Mouse (Mus musculus) large intestine, adult 2 months (tissue): ENCODE data around the gene Mms19. TPM values are rescaled to one million over a fixed set of nuclear protein-coding genes. Genes with fewer than 3 reads are reported as not detected.
A peak's percentile ranks its signal among the peaks of the same experiment; 100 is the strongest.
"Not testable (repeated sequence)": the region's sequence is repeated elsewhere in the genome, so short reads cannot be mapped to it uniquely, and the experiment has no call there.

Experiments used
- DNase-seq: peaks from one replicate; pipeline ENCODE4 v3.0.0-alpha.2; 2012; ENCODE audit warnings: low read depth, low spot score
- WGBS: fragments of 180-500 bp; shearing (Covaris S2); methylation state at CpG from one replicate; pipeline ENCODE4 v1.1.7; 2018; 5-methylcytosine and 5-hydroxymethylcytosine counted together
- polyA plus RNA-seq: library from polyadenylated mRNA; depleted of rRNA; stranded (reverse); fragments of >200 nt; gene quantifications from 2 replicates; pipeline ENCODE4 v1.2.3, GENCODE M21; 2012

Mms19 gene
- polyA plus RNA-seq, 1 experiment = 32.7 TPM

GRCm38 (mm10) chr19:41952287-41952686 is 28.7 kb downstream of the Mms19 start:
- 69% methylated on average over 4 of the region's 4 CpGs for WGBS
- no peak for DNase-seq

DNA sequence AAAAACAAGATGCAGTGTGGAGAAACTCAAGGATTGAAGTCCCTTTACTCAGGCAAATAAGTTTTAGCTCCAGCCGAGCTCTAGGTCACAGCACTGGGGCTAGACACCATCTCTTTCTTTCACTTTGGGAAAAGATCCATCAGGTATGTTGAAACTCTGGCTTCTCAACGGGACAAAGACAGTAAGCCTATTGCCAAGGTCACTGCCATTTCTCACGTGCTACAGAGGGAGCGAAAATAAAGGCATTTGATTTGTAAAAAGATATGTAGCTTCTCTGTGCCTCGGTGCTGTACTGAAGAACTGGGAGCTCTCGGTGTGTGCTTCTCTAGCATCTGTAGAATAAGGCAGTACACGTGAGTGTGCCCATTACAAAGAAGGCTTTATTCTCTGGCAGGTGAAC is 37.1 kb downstream of the Mms19 start:
- DNase-seq = no peak
- WGBS = 83% methylated on average over 7 of the region's 7 CpGs

DNA sequence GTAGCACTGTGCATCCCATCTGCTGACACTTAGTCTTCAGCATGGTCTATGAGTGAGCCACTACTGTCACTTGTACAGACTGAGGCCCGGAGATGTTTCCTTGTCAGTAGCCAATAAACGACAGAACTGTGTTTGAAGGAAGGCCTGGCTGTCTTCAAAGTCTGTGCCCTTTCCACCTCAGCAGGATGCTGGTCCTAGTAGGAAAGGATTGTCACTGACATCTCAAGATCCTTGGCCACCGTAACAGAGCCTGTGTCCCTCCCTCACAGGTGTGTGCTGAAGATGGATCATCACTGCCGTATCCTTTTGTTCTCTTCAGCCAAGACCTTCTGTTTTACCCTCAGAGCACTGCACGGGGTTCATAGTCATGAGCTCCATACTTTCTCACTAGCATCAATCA is 42.4 kb downstream of the Mms19 start:
- 86% methylated on average over 5 of the region's 5 CpGs for WGBS
- no peak for DNase-seq

DNA sequence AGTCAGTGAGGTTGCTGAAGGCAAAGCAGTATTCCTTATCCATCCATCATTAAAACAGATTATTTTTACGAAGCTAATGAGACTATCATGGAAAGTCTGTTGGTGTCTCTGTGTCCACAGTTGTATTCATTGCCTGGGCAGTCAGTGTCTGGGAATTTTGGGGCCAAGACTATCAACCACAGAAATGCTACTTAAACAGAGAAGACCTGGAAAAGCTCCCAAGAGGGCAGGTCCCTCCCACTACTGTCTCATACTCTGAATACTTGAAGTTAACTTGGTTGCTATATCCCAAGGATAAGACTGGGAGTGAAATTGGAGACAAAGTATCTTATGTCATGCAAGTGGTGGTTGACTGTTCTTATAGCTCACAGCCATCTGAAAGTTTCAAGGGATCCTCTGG is 45.0 kb downstream of the Mms19 start:
- WGBS = 86% methylated on average over 1 of the region's 1 CpGs

DNA sequence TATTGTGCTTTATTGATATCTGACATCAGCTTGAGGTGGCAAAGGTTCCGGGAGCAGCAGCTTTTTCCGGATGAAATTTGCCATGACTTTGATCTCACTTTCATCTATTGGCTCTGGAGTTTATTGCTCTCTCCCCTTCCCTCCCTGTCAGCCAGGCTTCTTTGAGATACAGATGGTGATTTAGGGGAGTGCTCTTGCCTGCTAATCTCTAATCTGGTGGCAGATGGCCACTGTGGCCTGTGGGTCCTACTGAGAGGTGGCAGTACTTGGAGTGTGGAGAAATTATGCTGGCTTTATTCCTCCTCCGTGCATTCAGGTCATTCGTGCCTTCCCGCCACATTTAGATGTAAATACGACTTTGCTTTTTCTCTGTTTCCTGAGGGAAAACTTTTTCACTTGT is 46.8 kb downstream of the Mms19 start:
- 16% methylated on average over 6 of the region's 6 CpGs for WGBS
- DNase-seq = no peak

More for the DNA sequence above, 45.0 kb downstream of the Mms19 start:
- DNase-seq = no peak

DNA sequence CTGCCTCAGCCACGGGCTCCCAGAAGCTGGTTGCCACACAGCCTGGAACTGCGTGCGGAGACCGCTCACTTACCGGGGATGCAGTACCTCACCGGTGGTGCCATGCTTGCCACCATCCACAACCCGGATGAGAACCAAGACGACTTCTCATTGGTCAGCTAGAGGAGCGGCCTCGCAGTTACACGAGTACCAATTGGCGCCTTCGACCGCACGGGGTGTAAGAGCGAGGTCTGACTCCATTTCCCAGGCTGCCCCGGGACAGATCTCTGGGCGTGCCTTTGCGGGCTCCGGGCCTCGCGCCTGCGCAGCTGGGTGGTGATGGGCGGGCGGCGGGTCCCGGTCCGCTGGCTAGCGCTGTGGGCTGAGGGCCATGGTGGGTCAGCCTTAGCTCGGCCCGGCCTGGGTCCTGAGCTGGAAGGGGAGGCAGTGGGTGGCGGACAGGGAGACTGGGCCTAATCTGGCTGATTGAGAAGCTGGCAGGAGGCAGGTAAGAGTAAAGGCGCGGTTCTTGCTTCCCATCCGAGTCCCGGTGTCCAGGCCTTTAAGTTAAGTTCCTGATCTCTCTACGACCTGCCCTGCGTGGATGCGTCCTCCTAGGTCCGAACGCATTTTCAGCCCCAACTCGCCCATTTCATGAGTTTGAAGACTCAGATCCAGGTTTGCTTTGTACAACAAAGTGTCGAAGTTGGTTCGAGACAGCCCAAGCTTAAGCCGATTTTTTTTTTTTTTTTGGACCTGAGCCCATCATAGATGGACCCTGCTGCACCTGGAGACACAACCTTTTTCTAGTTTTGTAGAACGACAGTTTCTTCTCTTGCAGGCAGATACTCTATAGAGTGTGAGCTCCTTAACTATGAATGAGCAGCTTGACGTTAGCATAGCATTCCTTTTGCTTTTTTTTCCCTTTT is 47.5 kb downstream of the Mms19 start, which contains the start of the genes Exosc1 and Zdhhc16:
TSS of gene Exosc1 (minus strand) at position 245 of the 908 bp plus-strand sequence.
TSS of gene Zdhhc16 (plus strand) at position 302 of the 908 bp plus-strand sequence.
- DNase-seq = peak; percentile 98
- WGBS = under 1% methylated on average over 47 of the region's 47 CpGs

DNA sequence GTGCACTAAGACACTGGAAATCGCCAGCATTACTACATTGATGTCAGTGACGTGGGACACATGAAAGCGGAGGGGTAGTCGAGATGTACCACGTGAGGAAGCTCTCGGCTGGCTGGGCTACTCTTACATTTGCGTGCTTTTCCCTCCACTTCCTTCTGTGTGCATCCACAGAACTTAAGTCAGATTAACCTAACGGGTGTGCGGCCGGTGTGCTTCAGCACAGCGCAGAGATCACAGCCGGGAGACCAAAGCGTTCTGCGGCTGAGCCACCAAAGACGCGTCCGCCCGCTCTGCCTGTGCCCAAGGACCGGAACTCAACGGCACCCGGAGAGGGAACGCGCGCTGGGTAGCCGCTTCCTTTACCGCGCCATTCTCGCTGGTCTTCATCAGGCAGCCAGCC is 48.3 kb downstream of the Mms19 start:
- under 1% methylated on average over 28 of the region's 28 CpGs for WGBS
- no peak for DNase-seq

DNA sequence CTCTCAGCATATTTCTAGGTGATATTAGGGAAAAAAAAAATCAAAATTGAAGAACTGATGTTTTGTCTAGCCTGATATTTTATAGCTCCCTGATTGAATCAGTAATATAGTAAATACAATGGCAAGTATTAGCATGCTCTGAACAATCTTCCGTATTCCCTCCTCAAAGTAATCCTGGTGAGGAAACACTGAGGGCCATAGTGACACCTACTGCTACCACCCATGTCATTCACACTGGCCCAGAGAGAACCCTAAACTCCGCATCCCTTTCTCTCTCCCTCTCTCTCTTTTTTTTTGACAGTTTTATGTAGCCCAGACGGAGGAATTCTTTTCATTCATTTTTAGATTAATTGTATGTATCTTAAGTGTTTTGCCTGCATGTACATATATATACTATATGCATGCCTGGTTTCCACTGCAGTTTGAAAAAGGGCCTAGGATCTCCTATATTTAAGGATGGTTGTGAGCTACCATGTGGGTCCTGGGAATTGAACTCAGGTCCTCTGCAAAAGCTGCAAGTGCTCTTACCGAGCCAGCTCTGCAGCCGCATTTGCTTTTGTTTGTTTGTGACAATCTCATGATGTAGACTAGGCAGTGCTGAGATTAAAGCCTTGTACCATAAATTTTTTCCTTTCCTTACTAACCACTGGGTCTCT is 60.4 kb downstream of the Mms19 start:
- 79% methylated on average over 5 of the region's 5 CpGs for WGBS
- no peak for DNase-seq

- WGBS = 54% methylated on average over 4 of the region's 4 CpGs
- no peak for DNase-seq
These were observed 61.5 kb downstream of the Mms19 start for GRCm38 (mm10) chr19:41919471-41919870.

GRCm38 (mm10) chr19:41916853-41917252 is 64.1 kb downstream of the Mms19 start:
- DNase-seq = no peak
- 86% methylated on average over 4 of the region's 4 CpGs for WGBS

GRCm38 (mm10) chr19:41915294-41915693 is 65.7 kb downstream of the Mms19 start:
- DNase-seq = no peak

DNA sequence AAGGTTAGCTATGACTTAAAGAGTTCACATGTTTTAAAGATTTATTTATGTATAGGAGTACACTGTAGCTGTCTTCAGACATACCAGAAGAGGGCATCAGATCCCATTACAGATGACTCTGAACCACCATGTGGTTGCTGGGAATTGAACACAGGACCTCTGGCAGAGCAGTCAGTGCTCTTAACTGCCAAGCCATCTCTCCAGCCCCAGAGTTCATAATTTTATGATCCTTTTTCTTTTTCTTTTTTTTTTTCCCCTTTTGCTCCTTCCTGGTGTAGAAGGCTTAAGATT is 66.4 kb downstream of the Mms19 start:
- DNase-seq = not testable (repeated sequence)

More at GRCm38 (mm10) chr19:41915294-41915693, 65.7 kb downstream of the Mms19 start:
- WGBS = 84% methylated on average over 3 of the region's 3 CpGs

- DNase-seq = no peak
- WGBS = 59% methylated on average over 6 of the region's 6 CpGs
These were observed 67.0 kb downstream of the Mms19 start for GRCm38 (mm10) chr19:41913774-41914591.

DNA sequence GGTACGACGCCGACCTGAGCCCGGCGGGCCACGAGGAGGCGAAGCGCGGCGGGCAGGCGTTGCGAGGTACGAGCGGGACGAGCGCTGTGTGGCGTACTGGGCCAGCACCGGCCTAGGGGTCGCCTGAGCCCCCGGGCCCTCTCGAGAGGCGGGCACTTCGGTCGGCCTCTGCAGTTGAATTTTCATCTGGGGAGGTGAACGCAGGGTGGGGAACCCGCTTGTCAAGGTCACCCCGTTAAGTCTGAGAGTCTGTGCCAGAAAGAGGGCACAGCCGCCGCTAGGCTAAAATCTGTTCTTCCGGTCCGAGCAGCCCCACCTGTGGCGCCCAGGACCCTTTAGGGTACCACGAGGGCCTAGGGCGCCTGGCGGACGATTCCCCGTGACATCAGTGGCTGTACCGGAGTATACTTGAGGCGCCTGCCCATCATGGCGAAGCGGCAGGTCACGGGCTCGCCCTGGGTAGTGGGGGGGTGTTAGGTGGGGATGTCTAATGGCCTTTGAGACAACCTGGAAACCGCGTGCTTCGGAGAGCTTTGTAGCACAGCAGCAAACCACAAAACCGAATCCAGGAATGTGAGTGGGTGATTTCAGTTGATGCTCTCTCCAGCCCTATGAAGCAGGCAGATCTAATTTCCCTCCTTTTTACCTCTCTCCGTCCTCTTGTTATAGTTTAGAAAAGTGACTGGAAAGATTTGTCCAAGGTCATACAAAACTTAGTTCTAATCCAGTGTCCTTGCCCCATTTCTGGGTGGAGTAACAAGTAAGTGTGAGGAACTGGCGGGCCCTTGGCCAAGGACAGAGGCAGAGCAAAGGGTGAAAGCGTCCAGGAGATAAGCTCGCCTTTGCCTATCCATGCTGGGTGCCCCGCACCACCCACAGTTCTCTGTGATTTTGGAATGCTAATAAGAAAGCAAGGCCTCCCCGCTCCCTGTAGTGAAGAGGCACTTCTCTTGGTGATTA is 68.6 kb downstream of the Mms19 start:
- under 1% methylated on average over 53 of the region's 53 CpGs for WGBS
- no peak for DNase-seq

DNA sequence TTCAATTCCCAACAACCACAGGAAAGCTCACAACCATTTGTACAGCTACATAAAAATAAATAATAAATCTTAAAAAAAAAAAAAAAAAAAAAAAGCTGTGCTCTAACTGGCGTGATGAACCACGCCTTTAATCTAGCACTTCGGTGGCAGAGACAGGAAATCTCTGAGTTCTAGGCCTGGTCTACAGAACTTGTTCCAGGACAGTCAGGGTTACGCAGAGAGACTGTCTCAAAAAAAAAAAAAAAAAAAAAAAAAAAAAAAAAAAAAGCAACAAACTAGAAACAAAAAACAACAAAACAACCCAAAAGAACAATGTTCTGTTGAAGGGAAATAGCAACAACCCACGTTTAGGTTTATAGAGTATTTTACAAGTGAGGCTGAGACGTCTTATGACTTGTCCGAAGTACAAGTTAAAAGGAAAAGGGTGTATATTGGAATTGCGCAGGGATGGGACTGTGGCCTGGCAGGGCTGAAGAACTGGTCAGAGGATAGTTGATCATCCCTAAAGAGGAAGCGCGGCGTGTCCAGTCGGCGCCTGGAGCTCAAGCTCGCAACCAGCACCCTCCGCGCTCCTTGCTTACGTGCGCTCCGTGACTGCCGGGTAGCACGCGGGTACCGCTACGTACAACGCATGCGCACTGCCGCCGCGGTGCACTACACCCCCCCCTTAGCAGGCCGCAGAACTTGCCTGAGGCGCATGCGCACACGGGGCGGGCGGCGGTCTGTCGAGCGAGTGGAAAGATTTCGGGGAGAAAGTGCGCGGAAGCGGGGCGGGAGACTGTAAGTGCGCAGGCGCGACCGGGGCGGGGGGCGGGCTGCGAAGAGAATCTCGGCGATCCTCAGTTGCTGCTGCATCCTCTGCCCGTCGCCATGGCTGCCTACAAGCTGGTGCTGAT is 69.5 kb downstream of the Mms19 start, which contains the start of gene Pgam1:
TSS of gene Pgam1 (plus strand) at position 746 of the 896 bp plus-strand sequence.
- 2% methylated on average over 54 of the region's 54 CpGs for WGBS
- peak; percentile 89 for DNase-seq

GRCm38 (mm10) chr19:41910396-41910795 is 70.6 kb downstream of the Mms19 start:
- 78% methylated on average over 2 of the region's 2 CpGs for WGBS
- no peak for DNase-seq

GRCm38 (mm10) chr19:41908736-41909135 is 72.2 kb downstream of the Mms19 start:
- WGBS = 86% methylated on average over 3 of the region's 3 CpGs
- DNase-seq = no peak
